In the genomic region with DNA sequence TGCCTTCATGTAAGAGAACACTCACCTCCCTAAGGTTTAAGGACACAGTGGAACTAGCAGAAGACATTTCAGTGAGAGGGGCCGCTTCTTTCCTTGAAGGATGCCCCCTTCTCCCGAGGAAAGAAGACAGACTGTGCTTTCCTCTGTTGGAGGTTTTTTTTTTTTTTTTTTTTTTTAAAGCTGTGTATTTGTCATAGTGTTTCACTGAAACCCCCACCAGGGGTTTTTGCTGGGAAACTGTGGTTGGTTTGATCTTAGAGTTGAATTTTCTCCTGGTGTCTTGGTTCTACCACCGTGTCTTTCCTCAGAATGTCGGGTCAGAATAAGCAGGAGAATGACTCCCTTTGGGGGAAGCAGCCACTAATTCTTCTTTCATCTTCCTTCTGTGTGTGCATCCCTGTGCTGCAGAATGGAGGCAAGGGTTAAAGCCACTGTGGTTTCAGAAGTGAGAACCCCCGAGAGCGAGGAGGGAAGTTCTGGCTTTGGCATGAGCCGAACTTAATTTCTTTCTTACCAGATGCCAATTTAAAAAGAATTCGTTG, we compare ENCODE assay signal across 19 mouse cellular contexts.
A peak's percentile ranks its signal among the peaks of the same experiment; 100 is the strongest.
DNase-seq lines count a peak whose midpoint lies in the region; TF ChIP-seq lines count a peak whose summit lies in the region.
"Had no signal": no experiment of that assay in that cellular context is flagged by ENCODE, and none has a peak within 500 bp of the region (broad histone marks: within the 10 kb centered on the region; RNA-seq: fewer than 3 reads in every experiment).

No protein-coding gene starts in this region.

- DNase-seq in layer of hippocampus, adult 2 months (ENCODE audit: low spot score in 2 of 2): no peak
- no peak for DNase-seq in layer of hippocampus, postnatal 10 days (ENCODE audit: low spot score in 2 of 2)
- DNase-seq in CD4-positive, CD25-positive, alpha-beta regulatory T cell, adult 2 months (ENCODE audit: low read depth, low spot score): peak; percentile 39
- DNase-seq in CH12.LX (ENCODE audit: extremely low read depth): no peak
- no peak for DNase-seq in limb, embryonic 10.5 days (ENCODE audit: low spot score)
- DNase-seq in kidney, adult 8-10 months: no peak
- no peak for DNase-seq in ovary, postnatal 10 days (ENCODE audit: low spot score)
- DNase-seq: adrenal gland, postnatal 14 days; cerebellum, adult 2 months; gastrocnemius, adult 2 months; heart, adult 18-20 months; heart, postnatal 10 days; kidney, adult 11 months; kidney, postnatal 10 days; lung, postnatal 36 days had no signal

- 88% methylated on average over 8 of the region's 8 CpGs for WGBS in limb, embryonic 10.5 days

- dilution Hi-C loops in CH12.LX (cut with MboI; ENCODE audit: extremely low pct_ligation_motif_present, extremely low pct_unique_long_range_greater_than_20kb, low sequenced_read_pairs): no loop called here

- H3K4me1 ChIP-seq in CH12.LX (ENCODE audit: control insufficient read depth in 1 of 2, insufficient read depth in 2 of 2): peaks cover 0 to 34% of the 10 kb centered on the region in 2 experiments; a peak in 2 of 4 replicates
- H3K4me1 ChIP-seq in limb, embryonic 10.5 days: peaks cover 38% of the 10 kb centered on the region

- TF ChIP-seq POLR2A in CH12.LX (IDR thresholded peaks at IDR 0.05; ENCODE audit: low read depth, low read length): no peak

- no peak overlapping the region for H3K4me2 ChIP-seq in CH12.LX (ENCODE audit: insufficient read depth, low read depth, poor library complexity, severe bottlenecking)
- H3K4me2 ChIP-seq: hindbrain, embryonic 12.5 days; limb, embryonic 13.5 days; midbrain, embryonic 11.5 days had no signal

- TF ChIP-seq RAD21 in CH12.LX (IDR thresholded peaks at IDR 0.05; ENCODE audit: low read depth, low read length): no peak

- TF ChIP-seq EP300 in CH12.LX (IDR thresholded peaks at IDR 0.05; ENCODE audit: low read length): no peak

- H3K27me3 ChIP-seq in CH12.LX (replicated peaks): no peaks in the 10 kb centered on the region
- no peaks in the 10 kb centered on the region for H3K27me3 ChIP-seq in limb, embryonic 10.5 days (ENCODE audit: low read depth, poor library complexity, severe bottlenecking)
- H3K27me3 ChIP-seq: hindbrain, embryonic 12.5 days; limb, embryonic 13.5 days had no signal

- peaks cover 10 to 40% of the 10 kb centered on the region in 2 experiments for H3K36me3 ChIP-seq in CH12.LX (replicated peaks in 1 of 2; ENCODE audit: control insufficient read depth in 1 of 2, insufficient read depth in 1 of 2, low read length in 1 of 2)
- peaks cover 13% of the 10 kb centered on the region for H3K36me3 ChIP-seq in limb, embryonic 10.5 days

- peaks cover 6% of the 10 kb centered on the region for H3K79me2 ChIP-seq in CH12.LX (replicated peaks; ENCODE audit: control insufficient read depth, extremely low read depth, insufficient read depth, poor library complexity, severe bottlenecking)

- TF ChIP-seq CTCF in layer of hippocampus, adult 2 months (conservative IDR thresholded peaks at IDR 0.05): no peak
- TF ChIP-seq CTCF in CH12.LX (conservative IDR thresholded peaks at IDR 0.05 in 1 of 2, IDR thresholded peaks at IDR 0.05 in 1 of 2; ENCODE audit: low read depth in 2 of 2, low read length in 2 of 2): no peak

- in situ Hi-C loops in CH12.LX (cut with MboI; ENCODE audit: low pct_ligation_motif_present, low pct_unique_long_range_greater_than_20kb, low sequenced_read_pairs): no loop called here

- peaks cover 7% of the 10 kb centered on the region for H3K9me3 ChIP-seq in CH12.LX (replicated peaks; ENCODE audit: low read length)
- no peaks in the 10 kb centered on the region for H3K9me3 ChIP-seq in limb, embryonic 10.5 days (replicated peaks)
- H3K9me3 ChIP-seq: hindbrain, embryonic 12.5 days; limb, embryonic 13.5 days had no signal

- peak overlapping the region; percentile 71; the same call in 1 of the 2 replicates for H3K27ac ChIP-seq in layer of hippocampus, adult 2 months
- no peak overlapping the region for H3K27ac ChIP-seq in CH12.LX (ENCODE audit: insufficient read depth, low read depth)
- H3K27ac ChIP-seq in limb, embryonic 10.5 days: 0 out of 2 replicates have a peak overlapping the region, but pooled peaks have one; percentile 79

- H3K4me3 ChIP-seq in layer of hippocampus, adult 2 months: no peak overlapping the region
- no peak overlapping the region for H3K4me3 ChIP-seq in CH12.LX (replicated peaks in 1 of 3; ENCODE audit: low read depth in 2 of 3, low read length in 2 of 3, poor library complexity in 1 of 3)
- no peak overlapping the region for H3K4me3 ChIP-seq in limb, embryonic 10.5 days
- H3K4me3 ChIP-seq: gastrocnemius, adult 2 months; hindbrain, embryonic 12.5 days; limb, embryonic 13.5 days; myocyte had no signal

- H3K9ac ChIP-seq in CH12.LX (ENCODE audit: insufficient read depth, low read depth): no peak overlapping the region
- H3K9ac ChIP-seq: hindbrain, embryonic 12.5 days; limb, embryonic 13.5 days had no signal

TF ChIP-seq in CH12.LX, 34 proteins besides CTCF, POLR2A, EP300 and RAD21:
- TF ChIP-seq USF2 (conservative IDR thresholded peaks at IDR 0.05; ENCODE audit: low read depth, low read length): no peak
- peak; percentile 24; the same call in 1 of the 2 replicates for TF ChIP-seq ZNF384 (IDR thresholded peaks at IDR 0.05; ENCODE audit: low read depth, low read length)
- no peak for TF ChIP-seq MAFK (IDR thresholded peaks at IDR 0.05; ENCODE audit: insufficient replicate concordance, low read length)
